Mouse (Mus musculus) spleen, adult 2 months (tissue): Measurements from ENCODE around the gene Cobll1.

Experiments used
- CTCF ChIP-seq: fragments of 200-500 bp; IDR thresholded peaks from 2 replicates; pipeline ENCODE4 v1.5.1; 2011; ENCODE audit warnings: mild to moderate bottlenecking, inconsistent platforms; ENCODE audit not compliant: insufficient read depth, insufficient read length, insufficient replicate concordance; ENCODE audit errors: extremely low read depth
- POLR2A ChIP-seq: fragments of 200-500 bp; IDR thresholded peaks from 2 replicates; pipeline ENCODE4 v1.6.1; 2011; ENCODE audit warnings: low read depth, low read length, inconsistent platforms

DNA sequence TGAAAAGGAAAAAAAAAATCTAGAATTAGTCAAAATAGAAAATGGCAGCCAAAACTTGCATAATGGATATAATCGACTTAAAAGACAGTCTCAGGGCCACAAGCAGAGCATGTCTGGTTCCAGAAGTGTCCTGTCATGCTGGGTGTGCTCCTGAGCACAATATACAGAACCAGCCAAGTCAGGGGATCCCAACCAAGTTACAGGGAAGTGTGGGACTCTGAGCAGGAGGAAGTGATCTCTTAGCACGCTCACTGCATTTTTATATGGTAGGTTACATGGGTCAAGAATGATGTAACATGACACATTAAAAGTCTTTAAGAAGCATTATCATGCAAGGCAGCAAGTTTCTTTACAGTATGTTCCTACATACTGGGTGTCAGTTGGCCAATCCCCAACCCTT lies 31.5 kb downstream of the Cobll1 start:
- TF ChIP-seq CTCF: no peak
- no peak for TF ChIP-seq POLR2A
